Mouse (Mus musculus): ENCODE data around the gene Gmcl1.

Gene Gmcl1

DNA sequence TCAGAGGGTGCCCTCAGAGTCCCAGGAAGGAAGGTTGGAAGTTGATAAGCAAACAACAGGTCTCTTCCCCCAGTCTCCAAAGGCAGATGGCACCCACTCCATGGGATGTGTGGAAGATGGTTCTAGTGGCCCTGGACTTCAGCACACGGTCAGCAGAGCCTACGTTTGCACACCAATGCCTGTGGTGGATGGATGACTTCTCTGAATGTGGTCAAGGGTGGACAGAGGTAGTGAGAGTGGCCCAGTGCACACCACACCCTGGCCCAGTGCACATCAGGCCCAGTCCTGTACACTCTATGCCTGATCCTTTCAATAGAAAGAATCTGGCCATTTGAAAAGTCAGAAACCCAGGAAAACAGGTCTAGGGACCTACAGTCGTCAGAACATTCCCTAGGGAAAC is 74.7 kb downstream of the Gmcl1 start:
- no peak for DNase-seq

DNA sequence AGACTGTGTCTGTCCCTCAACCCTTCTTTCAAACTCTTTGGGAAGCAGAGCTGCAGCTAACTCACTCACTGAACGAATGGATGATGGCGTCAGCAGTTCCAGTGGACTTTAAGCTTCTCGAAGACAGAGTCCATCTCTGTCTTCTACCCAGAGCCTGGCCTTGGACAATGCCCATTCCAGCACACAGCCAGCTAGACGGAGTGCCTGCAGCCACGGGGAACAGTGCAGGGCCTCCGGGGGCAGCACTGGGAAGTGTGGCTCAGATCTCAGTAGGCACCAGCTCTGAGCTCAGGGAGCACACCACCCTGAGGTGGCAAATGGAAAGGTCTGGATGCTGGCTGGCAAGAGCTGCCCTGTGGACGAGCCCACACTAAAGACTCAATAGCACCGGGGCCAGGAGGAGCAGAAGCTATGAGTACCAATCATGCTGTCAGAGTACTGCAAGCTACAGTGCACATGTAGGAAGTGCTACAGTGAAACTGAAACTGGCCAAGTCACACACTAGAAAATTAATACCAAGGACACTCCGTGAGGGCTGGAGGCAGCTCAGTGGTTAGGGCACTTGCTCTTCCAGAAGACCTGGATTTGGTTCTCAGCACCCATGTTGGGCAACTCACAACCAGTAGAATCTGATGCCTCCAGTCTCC is 78.8 kb downstream of the Gmcl1 start:
- no peak for DNase-seq

DNA sequence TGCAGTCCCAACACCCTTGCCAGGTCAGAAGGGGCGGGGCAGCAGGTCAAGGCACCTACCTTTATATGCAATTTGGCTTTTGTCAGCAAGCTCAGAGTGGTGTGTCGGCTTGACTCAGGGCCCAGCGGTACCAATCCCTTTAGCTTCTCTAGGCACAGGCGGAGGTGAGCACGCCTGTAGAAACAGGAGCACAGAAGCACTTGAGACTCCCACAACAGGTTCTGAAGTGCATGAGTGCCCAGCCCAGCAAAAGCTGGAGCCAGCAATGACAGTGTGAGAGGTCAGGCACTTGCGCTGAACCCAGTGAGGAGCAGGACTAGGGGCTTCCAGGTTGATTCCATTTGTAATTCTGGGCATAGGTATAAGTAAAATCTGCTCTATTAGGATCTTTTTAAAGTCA is 80.2 kb downstream of the Gmcl1 start:
- no peak for DNase-seq

DNA sequence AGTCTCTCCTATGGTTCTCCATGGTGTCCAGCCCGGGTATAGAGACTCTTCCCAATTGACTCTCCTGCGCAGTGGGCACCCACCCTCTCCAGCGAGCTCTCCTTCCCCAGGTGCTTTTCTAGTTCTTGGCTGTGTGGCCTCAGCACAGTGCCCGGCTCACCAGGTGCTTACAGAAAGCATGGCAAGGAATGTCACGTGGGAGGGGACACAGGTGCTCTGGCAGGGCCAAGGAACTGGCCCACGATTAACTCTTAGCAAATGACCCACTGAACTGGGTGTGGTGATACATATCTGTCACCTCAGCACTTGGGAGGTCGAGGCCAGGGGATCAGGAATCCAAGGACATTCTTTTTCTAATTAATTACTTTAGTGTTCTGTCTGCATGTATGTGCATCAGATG is 87.0 kb downstream of the Gmcl1 start:
- no peak for DNase-seq

DNA sequence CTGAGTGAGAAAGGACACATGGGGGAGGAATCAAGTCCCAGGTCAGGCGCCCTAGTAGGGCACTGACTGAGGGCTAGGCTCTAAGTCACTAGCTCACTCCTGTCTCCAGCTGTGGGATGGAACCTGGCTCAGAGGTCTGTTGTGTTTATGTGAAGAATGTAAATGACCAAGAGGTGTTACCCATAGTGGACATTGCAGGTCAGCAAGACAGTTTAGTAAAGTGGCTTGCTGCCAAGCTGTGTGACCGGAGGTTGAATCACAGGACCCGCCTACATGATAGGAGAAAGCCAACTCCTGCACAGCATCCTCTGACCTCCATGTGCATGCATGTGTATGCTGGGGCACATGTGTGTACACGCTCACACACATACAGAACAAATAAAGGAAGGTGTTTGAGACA is 87.6 kb downstream of the Gmcl1 start:
- no peak for DNase-seq

DNA sequence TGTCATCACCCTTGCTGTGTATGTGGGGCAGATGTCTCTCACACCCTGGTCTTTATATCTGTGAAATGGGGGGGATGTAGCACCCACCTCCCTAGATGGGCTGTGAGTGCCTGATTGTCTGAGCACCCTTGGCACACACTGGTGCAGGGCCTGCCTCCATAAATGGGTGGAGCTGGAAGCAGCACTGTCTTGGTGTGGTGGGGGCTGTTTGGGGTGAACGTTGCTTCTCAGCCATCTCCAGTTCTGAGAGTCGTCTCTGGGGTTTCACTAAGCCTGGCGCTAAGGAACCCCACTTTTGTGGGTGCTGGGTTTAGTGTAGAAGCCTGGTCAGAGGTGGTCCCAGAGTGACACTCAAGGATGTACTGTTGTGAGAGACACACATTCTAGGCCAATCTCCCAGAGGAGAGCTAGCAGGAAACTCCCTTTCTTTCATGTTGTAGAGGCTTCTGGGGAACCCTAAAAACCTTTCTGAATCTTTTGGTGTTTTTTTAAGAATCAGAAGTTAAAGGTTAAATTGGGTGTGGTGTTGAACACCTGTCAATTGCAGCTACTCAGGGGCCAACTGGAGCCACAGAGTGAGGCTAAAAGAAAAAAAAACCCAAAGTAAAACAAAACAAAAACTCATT is 88.3 kb downstream of the Gmcl1 start:
- no peak for DNase-seq
